Comparison of ENCODE assay signal across 1 mouse cellular context in genomic region chr2:30472731-30473351, GRCm38 (mm10).
TF ChIP-seq lines count a peak whose summit lies in the region.

No protein-coding gene starts in this region.

TF ChIP-seq in CH12.LX, 34 proteins besides CTCF, POLR2A, EP300 and RAD21 (continued from another document):
- TF ChIP-seq MEF2A (IDR thresholded peaks at IDR 0.05; ENCODE audit: borderline replicate concordance, low read depth, low read length) = 0 out of 2 replicates have a peak, but pooled peaks have one; percentile 12
